Mouse (Mus musculus) T-helper 17 cell (primary cell): ENCODE measurements around the gene Olfr1367.
"Not testable (repeated sequence)": the region's sequence is repeated elsewhere in the genome, so short reads cannot be mapped to it uniquely, and the experiment has no call there.

ENCODE experiments used
- in situ Hi-C, 2 experiments: fragments of 300-600 bp; cut with MboI, MseI; formaldehyde crosslinking; loops; 1 replicate in 1 of 2; 2 replicates in 1 of 2; pipeline ENCODE4 v1.15.1; 2025; ENCODE audit warnings: high pct_unique_total_duplicates in 2 of 2

The Olfr1367 gene

GRCm38 (mm10) chr13:21395623-21396022 is 48.9 kb downstream of the Olfr1367 start:
- in situ Hi-C loops = no loop called here

GRCm38 (mm10) chr13:21396048-21396447 is 49.3 kb downstream of the Olfr1367 start:
- in situ Hi-C loops = not testable (repeated sequence)

DNA sequence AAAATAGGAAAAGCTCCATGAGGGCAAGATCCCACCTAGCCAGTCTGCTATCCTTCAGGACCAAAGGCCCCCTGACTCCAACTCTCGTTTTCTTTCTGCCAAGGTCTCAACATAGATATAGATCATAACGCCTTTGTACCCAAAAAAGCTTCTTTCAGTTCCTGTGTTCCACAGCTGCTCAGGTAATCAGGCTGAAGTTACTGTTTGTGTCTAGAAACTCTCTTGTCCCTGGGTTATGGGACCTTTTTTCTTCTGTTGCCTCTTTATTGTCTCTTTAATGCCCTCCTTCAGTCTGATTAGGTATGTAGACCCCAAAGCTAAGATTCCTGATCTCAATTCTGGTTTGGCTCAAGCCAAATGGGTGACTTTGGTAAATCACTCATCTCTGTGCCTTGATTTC is 50.8 kb downstream of the Olfr1367 start:
- in situ Hi-C loops = no loop called here
